Mouse (Mus musculus) midbrain, embryonic 14.5 days (tissue): ENCODE results near the gene Otof. TPM values are rescaled to one million over a fixed set of nuclear protein-coding genes. Genes with fewer than 3 reads are reported as not detected.

Experiments
- ATAC-seq: fragments of 200-750 bp; cut with Nextera tagmentation; 2 replicates; pipeline ENCODE4 v1.8.0; 2017; ENCODE audit warnings: moderate number of reproducible peaks, moderate library complexity; ENCODE audit not compliant: low FRiP score, low TSS enrichment
- DNase-seq: peaks from one replicate; pipeline ENCODE4 v3.0.0-alpha.2; 2015
- H3K27ac ChIP-seq: fragments of 300-500 bp; sonication (generic); replicated peaks from 2 replicates; pipeline ENCODE4 v1.5.1; 2014; ENCODE audit warnings: mild to moderate bottlenecking, low read depth, low read length, moderate library complexity
- H3K27me3 ChIP-seq: fragments of 300-500 bp; sonication (generic); 2 replicates; pipeline ENCODE4 v1.6.1; 2014; ENCODE audit warnings: low read length, control low read depth, mixed read lengths; ENCODE audit not compliant: control insufficient read depth, insufficient read depth
- H3K36me3 ChIP-seq: fragments of 300-500 bp; sonication (generic); 2 replicates; pipeline ENCODE4 v1.6.1; 2014; ENCODE audit warnings: low read length, control low read depth; ENCODE audit not compliant: control insufficient read depth, insufficient read depth
- H3K4me1 ChIP-seq: fragments of 300-500 bp; sonication (generic); 2 replicates; pipeline ENCODE4 v1.6.1; 2014; ENCODE audit warnings: mild to moderate bottlenecking, antibody characterized with exemption, low read length, control low read depth; ENCODE audit not compliant: control insufficient read depth, insufficient read depth
- H3K4me2 ChIP-seq: fragments of 300-500 bp; sonication (generic); 2 replicates; pipeline ENCODE4 v1.6.1; 2014; ENCODE audit warnings: mild to moderate bottlenecking, low read length, moderate library complexity
- H3K4me3 ChIP-seq: fragments of 300-500 bp; sonication (generic); replicated peaks from 2 replicates; pipeline ENCODE4 v1.5.1; 2014; ENCODE audit warnings: low read depth, low read length
- H3K9ac ChIP-seq: fragments of 300-500 bp; sonication (generic); replicated peaks from 2 replicates; pipeline ENCODE4 v1.6.1; 2014; ENCODE audit warnings: mild to moderate bottlenecking, low read length, moderate library complexity
- H3K9me3 ChIP-seq: fragments of 300-500 bp; sonication (generic); 2 replicates; pipeline ENCODE4 v1.6.1; 2016; ENCODE audit warnings: low read length, control low read depth, mixed read lengths; ENCODE audit not compliant: control insufficient read depth
- WGBS: fragments of 180-500 bp; shearing (Covaris S2); extraction: QIAGEN DNeasy Blood & Tissue Kit; methylation state at CpG from one replicate; pipeline ENCODE4 v1.1.7; 2014; 5-methylcytosine and 5-hydroxymethylcytosine counted together
- polyA plus RNA-seq: library from polyadenylated mRNA; unstranded; fragments of >200 nt; fragmentation: Nextera tagmentation; extraction: Ambion mirVana; gene quantifications from 2 replicates; pipeline ENCODE4 v1.2.1, GENCODE M21; 2014

Gene Otof
- polyA plus RNA-seq, 1 experiment from 2014 or later = 2.7 TPM

DNA sequence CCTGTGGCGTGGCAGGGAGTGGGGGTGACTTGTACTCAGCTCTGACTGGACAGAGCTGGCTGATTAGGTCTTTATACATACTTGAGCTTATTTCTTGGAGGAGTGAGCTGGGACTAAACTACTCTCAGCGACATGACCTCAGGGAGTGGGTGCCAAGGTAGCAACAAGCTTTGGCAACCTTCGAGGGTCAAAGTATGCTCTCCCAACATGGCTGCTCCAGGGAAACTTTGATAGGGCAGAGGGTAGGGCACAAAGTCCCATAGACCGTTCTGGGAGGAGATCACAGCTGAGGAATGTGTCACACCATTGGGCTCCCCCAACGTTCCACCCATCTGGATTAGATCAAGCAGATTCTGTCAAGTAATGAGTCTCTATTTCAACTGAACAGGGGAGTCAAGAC is 22.9 kb upstream of the Otof start:
- H3K27me3 ChIP-seq = no peaks in the 10 kb centered on the region
- 84% methylated on average over 5 of the region's 5 CpGs for WGBS
- DNase-seq (no peak), ATAC-seq (no peak)
- no peak overlapping the region for H3K27ac ChIP-seq
- H3K9me3 ChIP-seq = no peaks in the 10 kb centered on the region
- no peaks in the 10 kb centered on the region for H3K36me3 ChIP-seq
- H3K4me1 ChIP-seq = no peaks in the 10 kb centered on the region
- no peak overlapping the region for H3K9ac ChIP-seq
- no peak overlapping the region for H3K4me2 ChIP-seq
- H3K4me3 ChIP-seq = no peak overlapping the region

DNA sequence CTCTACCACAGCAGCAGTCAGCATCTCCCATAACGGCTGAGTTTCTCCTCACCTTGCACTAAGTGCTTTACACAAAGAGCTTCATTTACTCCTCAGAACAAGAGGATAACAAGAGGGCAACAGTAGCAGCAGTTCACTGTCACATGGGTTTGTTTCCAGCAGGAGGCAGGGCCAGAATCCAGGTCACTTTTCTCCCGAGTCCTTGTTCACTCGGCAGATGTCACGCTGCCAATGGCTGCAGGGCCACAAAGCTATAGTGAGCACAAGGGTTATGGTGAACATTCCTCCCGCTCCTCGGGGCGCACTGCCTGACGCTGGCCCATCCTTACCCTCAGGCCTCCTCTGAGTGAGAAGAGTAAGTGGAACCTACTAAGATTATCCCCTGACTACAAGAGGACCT is 21.8 kb upstream of the Otof start:
- no peaks in the 10 kb centered on the region for H3K27me3 ChIP-seq
- no peaks in the 10 kb centered on the region for H3K4me1 ChIP-seq
- no peak overlapping the region for H3K9ac ChIP-seq
- DNase-seq (no peak), ATAC-seq (no peak)
- H3K4me3 ChIP-seq = no peak overlapping the region
- no peak overlapping the region for H3K4me2 ChIP-seq
- no peaks in the 10 kb centered on the region for H3K36me3 ChIP-seq
- H3K27ac ChIP-seq = no peak overlapping the region
- WGBS = 83% methylated on average over 8 of the region's 8 CpGs
- H3K9me3 ChIP-seq = no peaks in the 10 kb centered on the region

DNA sequence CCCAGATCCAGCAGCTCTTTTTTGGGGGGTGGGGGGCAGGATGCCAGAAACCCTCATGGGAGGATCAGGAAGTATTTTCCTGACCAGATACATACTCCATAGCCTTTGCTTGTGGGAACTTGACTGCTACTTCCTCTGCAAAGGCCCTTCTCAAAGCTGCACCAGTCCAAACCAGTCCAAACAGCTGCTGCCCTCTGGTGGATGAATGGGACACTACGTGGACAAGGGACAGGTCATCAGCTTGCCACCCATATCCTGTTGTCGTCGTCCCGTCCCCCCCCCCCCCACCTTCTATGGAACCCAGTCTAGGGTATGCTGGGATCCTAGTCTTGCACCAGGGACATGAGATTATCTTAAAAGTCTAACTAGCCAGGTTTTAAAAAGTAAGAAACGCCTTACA is 20.6 kb upstream of the Otof start:
- H3K4me2 ChIP-seq = no peak overlapping the region
- 13% methylated on average over 5 of the region's 5 CpGs for WGBS
- no peaks in the 10 kb centered on the region for H3K4me1 ChIP-seq
- no peak for ATAC-seq
- no peaks in the 10 kb centered on the region for H3K9me3 ChIP-seq
- no peaks in the 10 kb centered on the region for H3K36me3 ChIP-seq
- no peak overlapping the region for H3K27ac ChIP-seq
- no peak overlapping the region for H3K9ac ChIP-seq
- peak; percentile 85 for DNase-seq
- no peak overlapping the region for H3K4me3 ChIP-seq
- no peaks in the 10 kb centered on the region for H3K27me3 ChIP-seq

DNA sequence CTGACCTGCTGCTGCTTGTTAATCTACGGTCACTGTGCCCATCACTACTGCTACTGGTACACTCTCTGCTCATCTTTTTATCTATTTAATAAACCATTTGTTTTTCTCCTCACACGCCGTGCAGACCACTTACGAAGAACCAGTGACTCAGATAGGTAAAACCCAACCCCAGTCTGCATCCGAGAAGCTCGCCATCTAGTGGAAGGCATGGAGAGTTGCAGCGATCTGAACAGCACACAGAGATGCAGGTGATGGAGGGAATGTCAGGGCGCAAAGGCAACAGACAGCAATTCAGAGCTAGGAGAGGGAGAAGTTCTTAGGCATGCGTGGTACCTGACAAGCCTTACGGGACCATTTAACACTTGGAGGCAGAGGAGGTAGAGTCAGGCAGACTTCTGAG is 14.8 kb upstream of the Otof start:
- H3K4me1 ChIP-seq = no peaks in the 10 kb centered on the region
- no peak overlapping the region for H3K4me2 ChIP-seq
- no peaks in the 10 kb centered on the region for H3K9me3 ChIP-seq
- H3K27ac ChIP-seq = no peak overlapping the region
- no peak overlapping the region for H3K9ac ChIP-seq
- H3K4me3 ChIP-seq = no peak overlapping the region
- DNase-seq = peak; percentile 76
- 42% methylated on average over 10 of the region's 10 CpGs for WGBS
- H3K27me3 ChIP-seq = no peaks in the 10 kb centered on the region
- ATAC-seq = no peak
- H3K36me3 ChIP-seq = no peaks in the 10 kb centered on the region

DNA sequence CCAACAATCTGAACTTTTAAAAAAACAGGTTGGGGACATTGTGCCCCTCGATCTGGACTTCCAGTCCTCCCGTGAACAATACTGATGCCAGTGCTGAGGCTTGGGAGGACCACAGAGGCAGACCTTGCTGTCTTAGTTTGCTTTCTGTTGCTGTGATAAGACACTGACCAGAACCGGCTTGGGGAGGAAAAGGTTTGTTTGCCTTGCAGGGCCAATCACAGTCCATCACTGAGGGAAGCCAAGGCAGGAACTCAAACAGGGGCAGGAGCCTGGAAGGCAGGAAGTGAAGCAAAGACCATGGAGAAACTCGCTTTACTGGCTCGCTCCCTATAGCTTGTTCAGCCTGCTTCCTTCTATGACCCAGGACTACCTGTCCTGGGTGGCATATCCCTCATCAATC is 10.4 kb upstream of the Otof start:
- Histone ChIP-seq H3K9ac (no peak overlapping the region), H3K4me3 (no peak overlapping the region), H3K4me2 (no peak overlapping the region), H3K27me3 (no peaks in the 10 kb centered on the region), H3K4me1 (0 out of 2 replicates have a peak, but pooled peaks cover 2% of the 10 kb centered on the region), H3K27ac (no peak overlapping the region), H3K9me3 (no peaks in the 10 kb centered on the region), H3K36me3 (no peaks in the 10 kb centered on the region)
- ATAC-seq (no peak), DNase-seq (no peak)
- 68% methylated on average over 5 of the region's 5 CpGs for WGBS

DNA sequence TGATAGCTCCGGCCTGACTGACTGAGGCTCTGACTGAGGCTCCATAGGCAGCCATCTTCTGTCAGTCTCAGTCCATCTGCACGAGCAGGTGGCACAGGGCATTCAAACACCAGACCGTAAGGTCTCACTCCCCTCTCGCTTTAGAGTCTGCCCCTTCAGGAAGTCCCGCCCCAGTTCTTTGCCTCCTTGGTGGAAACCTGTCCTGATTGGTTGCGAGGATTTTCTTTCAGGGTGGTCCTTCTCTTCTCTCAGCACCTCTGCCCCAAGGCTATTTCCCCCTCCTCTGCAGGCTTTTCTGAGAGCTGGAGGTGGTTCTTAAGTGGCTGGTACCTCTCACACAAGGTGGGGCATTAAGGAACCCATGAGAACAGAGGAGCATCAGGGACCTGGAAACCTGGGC is 8.7 kb upstream of the Otof start:
- no peaks in the 10 kb centered on the region for H3K36me3 ChIP-seq
- no peak overlapping the region for H3K4me2 ChIP-seq
- no peak overlapping the region for H3K27ac ChIP-seq
- 63% methylated on average over 6 of the region's 6 CpGs for WGBS
- no peaks in the 10 kb centered on the region for H3K9me3 ChIP-seq
- no peaks in the 10 kb centered on the region; the same call in 1 of the 2 replicates for H3K27me3 ChIP-seq
- DNase-seq (no peak), ATAC-seq (no peak)
- peaks cover 13% of the 10 kb centered on the region; the same call in 1 of the 2 replicates for H3K4me1 ChIP-seq
- H3K9ac ChIP-seq = no peak overlapping the region
- H3K4me3 ChIP-seq = no peak overlapping the region

DNA sequence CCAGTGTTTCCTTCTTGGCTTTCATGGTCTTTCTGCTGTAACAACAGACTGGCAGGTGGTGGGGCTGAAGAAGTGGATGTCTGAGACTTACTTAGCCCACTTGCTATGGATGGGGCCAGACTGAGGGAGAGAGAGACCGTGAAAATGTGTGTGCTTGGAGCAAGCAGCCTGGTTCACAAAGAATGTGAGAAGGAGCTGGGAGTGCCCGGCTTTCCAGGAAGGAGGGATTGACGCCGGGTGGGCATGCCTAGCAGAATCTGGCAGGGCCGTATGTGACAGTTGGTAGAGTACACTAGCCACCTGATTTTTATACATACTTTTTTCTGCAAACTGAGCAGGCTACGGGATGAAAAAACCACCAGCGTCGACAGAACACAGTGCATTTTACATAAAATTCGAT is 4.6 kb upstream of the Otof start:
- Histone ChIP-seq H3K9ac (peak overlapping the region; percentile 45; the same call in 1 of the 2 replicates), H3K4me1 (peaks cover 22% of the 10 kb centered on the region; the same call in 1 of the 2 replicates), H3K4me2 (peak overlapping the region; percentile 63), H3K4me3 (peak overlapping the region; percentile 28), H3K27me3 (no peaks in the 10 kb centered on the region; the same call in 1 of the 2 replicates), H3K27ac (no peak overlapping the region), H3K36me3 (no peaks in the 10 kb centered on the region), H3K9me3 (no peaks in the 10 kb centered on the region)
- peak; percentile 47 for DNase-seq
- WGBS = 25% methylated on average over 9 of the region's 9 CpGs
- no peak for ATAC-seq

DNA sequence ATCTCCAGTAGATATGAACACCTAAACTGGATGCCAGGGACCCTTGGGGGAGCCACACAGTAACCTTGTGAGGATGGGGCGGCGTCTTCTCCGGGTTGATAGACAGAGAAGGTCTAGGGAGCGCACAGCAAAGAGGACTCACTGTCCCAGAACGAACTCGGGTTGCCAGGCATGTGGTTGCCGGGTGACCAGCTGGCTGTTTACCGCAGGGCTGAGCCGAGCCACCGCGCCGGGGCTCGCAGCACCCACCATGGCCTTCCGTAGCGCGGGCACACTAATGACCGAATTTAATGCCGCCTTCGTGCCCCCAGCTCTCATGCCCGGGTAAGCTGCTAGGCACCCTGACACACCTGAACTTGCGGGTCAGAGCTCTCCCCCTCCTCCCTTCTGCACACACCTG is 4.1 kb upstream of the Otof start, which contains the start of gene 1700001C02Rik:
Gene 1700001C02Rik, plus strand, starts transcription at position 187 of the 400 bp plus-strand sequence.
- Histone ChIP-seq H3K4me1 (peaks cover 22% of the 10 kb centered on the region; the same call in 1 of the 2 replicates), H3K27ac (no peak within 1 kb of the TSS), H3K9me3 (no peaks in the 10 kb centered on the region), H3K4me2 (peak within 1 kb of the TSS; percentile 63), H3K9ac (peak within 1 kb of the TSS; percentile 45; the same call in 1 of the 2 replicates), H3K27me3 (no peaks in the 10 kb centered on the region; the same call in 1 of the 2 replicates), H3K4me3 (peak within 1 kb of the TSS; percentile 28), H3K36me3 (no peaks in the 10 kb centered on the region)
- ATAC-seq (no peak), DNase-seq (peak; percentile 59)
- WGBS = 10% methylated on average over 21 of the region's 21 CpGs

DNA sequence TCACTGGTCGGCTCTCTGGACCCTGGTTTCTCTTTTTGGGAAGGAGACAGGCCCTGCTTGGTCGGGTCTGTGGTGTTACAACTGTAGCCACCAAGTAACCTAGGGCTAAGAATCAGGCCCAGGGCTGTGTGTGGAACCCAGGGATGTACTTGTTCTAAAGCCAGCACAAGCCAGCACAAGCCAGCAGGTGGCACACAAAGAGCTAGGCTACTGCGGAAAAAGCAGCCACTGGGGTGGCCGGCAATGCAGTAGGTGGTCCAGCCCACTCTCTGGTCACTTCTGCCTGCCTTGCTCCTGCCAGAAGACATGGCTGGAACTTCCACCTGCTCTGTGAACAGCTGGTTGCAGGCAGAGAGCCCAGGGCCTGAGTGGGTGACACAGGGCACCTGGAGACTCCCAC is 1.6 kb downstream of the Otof start:
- WGBS = 41% methylated on average over 4 of the region's 4 CpGs
- Histone ChIP-seq H3K4me1 (0 out of 2 replicates have a peak, but pooled peaks cover 12% of the 10 kb centered on the region), H3K4me2 (no peak overlapping the region), H3K9ac (no peak overlapping the region), H3K36me3 (no peaks in the 10 kb centered on the region), H3K27ac (no peak overlapping the region), H3K9me3 (no peaks in the 10 kb centered on the region), H3K27me3 (no peaks in the 10 kb centered on the region), H3K4me3 (no peak overlapping the region)
- no peak for ATAC-seq
- DNase-seq = peak; percentile 56
